Mouse (Mus musculus): ENCODE measurements around the gene Gm47996. TPM values are rescaled to one million over a fixed set of nuclear protein-coding genes. Genes with fewer than 3 reads are reported as not detected.
"Not testable (repeated sequence)": the region's sequence is repeated elsewhere in the genome, so short reads cannot be mapped to it uniquely, and the experiment has no call there.

Gm47996 gene
- total and polyA plus RNA-seq, 2 experiments = not detected

- H3K4me3 ChIP-seq (ENCODE audit: insufficient read depth, low read depth, low read length); H3K4me1 ChIP-seq (ENCODE audit: control insufficient read depth, insufficient read depth, low read length); H3K79me2 ChIP-seq (ENCODE audit: control insufficient read depth, insufficient read depth, low read length); H3K9ac ChIP-seq (ENCODE audit: low read depth, low read length); H3K27ac ChIP-seq (replicated peaks; ENCODE audit: insufficient read depth, low read depth, low read length); H3K36me3 ChIP-seq (ENCODE audit: control insufficient read depth, insufficient read depth, low read length); DNase-seq (ENCODE audit: extremely low read depth, low read depth, low spot score); H3K27me3 ChIP-seq (ENCODE audit: control insufficient read depth, insufficient read depth, low read length): not testable (repeated sequence)
- 66% methylated on average over 4 of the region's 5 CpGs for WGBS
Observed at GRCm38 (mm10) chr1:151208493-151208892, 1.4 kb upstream of the Gm47996 start.

DNA sequence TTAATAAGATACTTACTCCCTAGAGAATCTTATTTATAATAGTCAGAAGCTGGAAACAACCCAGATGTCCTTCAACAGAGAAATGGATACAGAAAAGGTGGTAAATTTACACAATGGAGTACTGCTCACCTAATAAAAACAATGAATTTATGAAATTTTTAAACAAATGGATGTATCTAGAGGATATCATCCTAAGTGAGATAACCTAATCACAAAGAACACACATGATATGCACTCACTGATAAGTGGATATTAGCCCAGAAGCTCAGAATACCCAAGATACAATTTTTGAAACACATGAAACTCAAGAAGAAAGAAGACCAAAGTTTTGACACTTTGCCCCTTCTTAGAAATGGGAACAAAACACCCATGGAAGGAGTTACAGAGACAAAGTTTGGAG is 987 bp upstream of the Gm47996 start:
- not testable (repeated sequence) for H3K27me3 ChIP-seq (ENCODE audit: control insufficient read depth, insufficient read depth, low read length); H3K79me2 ChIP-seq (ENCODE audit: control insufficient read depth, insufficient read depth, low read length); H3K4me3 ChIP-seq (ENCODE audit: insufficient read depth, low read depth, low read length); DNase-seq (ENCODE audit: extremely low read depth, low read depth, low spot score); H3K27ac ChIP-seq (replicated peaks; ENCODE audit: insufficient read depth, low read depth, low read length); H3K36me3 ChIP-seq (ENCODE audit: control insufficient read depth, insufficient read depth, low read length); H3K9ac ChIP-seq (ENCODE audit: low read depth, low read length); H3K4me1 ChIP-seq (ENCODE audit: control insufficient read depth, insufficient read depth, low read length)

DNA sequence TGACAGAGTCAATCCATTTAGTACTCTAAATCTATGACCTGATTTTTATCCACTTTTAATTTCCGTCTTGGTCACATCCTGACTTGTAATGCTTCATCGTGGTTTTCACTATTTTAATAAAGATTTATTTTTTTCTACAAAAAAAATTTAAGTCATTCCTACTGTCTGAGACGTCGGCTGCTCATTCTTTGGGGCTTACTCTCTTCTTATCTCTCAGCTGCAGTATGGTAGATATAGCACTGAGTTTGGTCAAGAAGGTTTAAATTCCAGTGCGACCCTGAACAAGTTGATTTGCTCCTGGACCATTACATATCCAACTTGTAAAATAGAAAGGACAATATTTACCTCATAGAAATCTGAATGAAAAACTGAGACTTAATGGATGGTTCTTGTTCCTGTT is 1.7 kb downstream of the Gm47996 start:
- not testable (repeated sequence) for H3K27me3 ChIP-seq (ENCODE audit: control insufficient read depth, insufficient read depth, low read length); H3K36me3 ChIP-seq (ENCODE audit: control insufficient read depth, insufficient read depth, low read length); H3K79me2 ChIP-seq (ENCODE audit: control insufficient read depth, insufficient read depth, low read length); DNase-seq (ENCODE audit: extremely low read depth, low read depth, low spot score); H3K4me3 ChIP-seq (ENCODE audit: insufficient read depth, low read depth, low read length); H3K9ac ChIP-seq (ENCODE audit: low read depth, low read length); H3K4me1 ChIP-seq (ENCODE audit: control insufficient read depth, insufficient read depth, low read length); H3K27ac ChIP-seq (replicated peaks; ENCODE audit: insufficient read depth, low read depth, low read length)
- 89% methylated on average over 5 of the region's 5 CpGs for WGBS

GRCm38 (mm10) chr1:151214862-151215261 is 4.9 kb downstream of the Gm47996 start:
- WGBS = 87% methylated on average over 2 of the region's 2 CpGs
- TF ChIP-seq CTCF (IDR thresholded peaks at IDR 0.05; ENCODE audit: low read depth, low read length) (no peak), POLR2A (IDR thresholded peaks at IDR 0.05; ENCODE audit: extremely low read depth, insufficient read depth, low read length) (no peak)

GRCm38 (mm10) chr1:151215985-151216384 is 6.1 kb downstream of the Gm47996 start:
- Histone ChIP-seq H3K4me3 (ENCODE audit: insufficient read depth, low read depth, low read length) (no peak overlapping the region), H3K27me3 (ENCODE audit: control insufficient read depth, insufficient read depth, low read length) (no peaks in the 10 kb centered on the region), H3K9ac (ENCODE audit: low read depth, low read length) (no peak overlapping the region), H3K4me1 (ENCODE audit: control insufficient read depth, insufficient read depth, low read length) (peaks cover 10% of the 10 kb centered on the region; the same call in 1 of the 2 replicates), H3K27ac (replicated peaks; ENCODE audit: insufficient read depth, low read depth, low read length) (peak overlapping the region; percentile 32; the same call in 1 of the 2 replicates), H3K36me3 (ENCODE audit: control insufficient read depth, insufficient read depth, low read length) (no peaks in the 10 kb centered on the region), H3K79me2 (ENCODE audit: control insufficient read depth, insufficient read depth, low read length) (no peaks in the 10 kb centered on the region)
- peak; percentile 46 for DNase-seq (ENCODE audit: extremely low read depth, low read depth, low spot score)
- 23% methylated on average over 1 of the region's 1 CpGs for WGBS
- TF ChIP-seq POLR2A (IDR thresholded peaks at IDR 0.05; ENCODE audit: extremely low read depth, insufficient read depth, low read length) = no peak
- TF ChIP-seq CTCF (IDR thresholded peaks at IDR 0.05; ENCODE audit: low read depth, low read length) = no peak

More at GRCm38 (mm10) chr1:151214862-151215261, 4.9 kb downstream of the Gm47996 start:
- no peak for DNase-seq (ENCODE audit: extremely low read depth, low read depth, low spot score)
- Histone ChIP-seq H3K36me3 (ENCODE audit: control insufficient read depth, insufficient read depth, low read length) (no peaks in the 10 kb centered on the region), H3K9ac (ENCODE audit: low read depth, low read length) (no peak overlapping the region), H3K4me1 (ENCODE audit: control insufficient read depth, insufficient read depth, low read length) (peaks cover 10% of the 10 kb centered on the region; the same call in 1 of the 2 replicates), H3K79me2 (ENCODE audit: control insufficient read depth, insufficient read depth, low read length) (no peaks in the 10 kb centered on the region), H3K27ac (replicated peaks; ENCODE audit: insufficient read depth, low read depth, low read length) (no peak overlapping the region), H3K27me3 (ENCODE audit: control insufficient read depth, insufficient read depth, low read length) (no peaks in the 10 kb centered on the region), H3K4me3 (ENCODE audit: insufficient read depth, low read depth, low read length) (no peak overlapping the region)

DNA sequence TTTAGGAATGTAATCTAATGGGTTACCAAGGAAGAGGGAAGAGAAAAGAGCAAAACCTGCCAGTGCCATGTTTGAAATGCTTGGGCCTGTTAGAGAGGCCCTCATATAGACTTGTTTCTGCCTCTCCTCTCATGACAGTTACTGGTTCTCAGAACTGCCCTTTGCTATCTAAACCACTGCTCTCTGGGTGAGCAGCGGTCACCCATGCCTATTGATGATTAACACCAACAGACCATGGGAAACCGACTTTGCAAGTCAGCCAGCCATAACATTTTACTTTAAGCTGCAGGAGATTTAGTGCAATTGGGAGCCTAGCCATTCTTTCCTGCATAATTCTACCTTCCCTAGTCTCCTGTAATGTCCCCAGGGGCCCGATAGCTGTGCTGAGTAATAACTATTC is 6.5 kb downstream of the Gm47996 start:
- no peak overlapping the region for H3K4me3 ChIP-seq (ENCODE audit: insufficient read depth, low read depth, low read length)
- TF ChIP-seq CTCF (IDR thresholded peaks at IDR 0.05; ENCODE audit: low read depth, low read length) (no peak), POLR2A (IDR thresholded peaks at IDR 0.05; ENCODE audit: extremely low read depth, insufficient read depth, low read length) (no peak)
- peaks cover 10% of the 10 kb centered on the region; the same call in 1 of the 2 replicates for H3K4me1 ChIP-seq (ENCODE audit: control insufficient read depth, insufficient read depth, low read length)
- DNase-seq (ENCODE audit: extremely low read depth, low read depth, low spot score) = peak; percentile 72
- H3K27me3 ChIP-seq (ENCODE audit: control insufficient read depth, insufficient read depth, low read length) = no peaks in the 10 kb centered on the region
- no peaks in the 10 kb centered on the region for H3K79me2 ChIP-seq (ENCODE audit: control insufficient read depth, insufficient read depth, low read length)
- no peak overlapping the region for H3K9ac ChIP-seq (ENCODE audit: low read depth, low read length)
- no peaks in the 10 kb centered on the region for H3K36me3 ChIP-seq (ENCODE audit: control insufficient read depth, insufficient read depth, low read length)
- WGBS = 26% methylated on average over 3 of the region's 3 CpGs
- peak overlapping the region; percentile 32; the same call in 1 of the 2 replicates for H3K27ac ChIP-seq (replicated peaks; ENCODE audit: insufficient read depth, low read depth, low read length)

All from liver, adult 2 months (tissue).